Mouse (Mus musculus): ENCODE measurements at regions not wholly inside any gene's neighbourhood (a gene's known extent, or its start where the extent isn't known, plus 50 kb on each side); places are given as distances from the start of the nearest gene placed in this dataset.

GRCm38 (mm10) chr4:4614577-4614976, 178.6 kb downstream of the Impad1 start:
- H3K4me1 ChIP-seq (ENCODE audit: control insufficient read depth in 2 of 2, insufficient read depth in 2 of 2, low read length in 2 of 2, poor library complexity in 1 of 2), result no peaks in the 10 kb centered on the region; a peak in 1 of 4 replicates
- TF ChIP-seq MAFK (IDR thresholded peaks at IDR 0.05; ENCODE audit: insufficient read depth, low read depth, low read length) (no peak), ZNF384 (IDR thresholded peaks at IDR 0.05; ENCODE audit: low read depth, low read length) (no peak), ZC3H11A (IDR thresholded peaks at IDR 0.05; ENCODE audit: borderline replicate concordance, low read depth, low read length) (no peak), HCFC1 (IDR thresholded peaks at IDR 0.05; ENCODE audit: borderline replicate concordance, insufficient read depth, low read length) (no peak), CHD2 (IDR thresholded peaks at IDR 0.05; ENCODE audit: low read depth, low read length) (no peak)
- no peak for DNase-seq (ENCODE audit: low read depth, low spot score)
- no peaks in the 10 kb centered on the region for H3K9me3 ChIP-seq (ENCODE audit: control insufficient read depth, insufficient read depth, low read depth, low read length)
- H3K27ac ChIP-seq (ENCODE audit: insufficient read depth, low read depth, low read length, poor library complexity, severe bottlenecking), result no peak overlapping the region
- in situ Hi-C loops (cut with MboI; ENCODE audit: low sequenced_read_pairs in 2 of 2, unreplicated experiment in 2 of 2), result no loop called here
- no peak overlapping the region for H3K9ac ChIP-seq (ENCODE audit: insufficient read depth, low read depth, low read length, poor library complexity, severe bottlenecking)
- H3K36me3 ChIP-seq (ENCODE audit: control insufficient read depth, insufficient read depth, low read length, poor library complexity, severe bottlenecking), result no peaks in the 10 kb centered on the region
- H3K4me3 ChIP-seq (ENCODE audit: insufficient read depth in 1 of 2, low read depth in 1 of 2, low read length in 2 of 2, poor library complexity in 1 of 2, severe bottlenecking in 1 of 2), result no peak overlapping the region

Data from ES-E14 (cell line).